Mouse (Mus musculus): ENCODE data around the gene Gprasp1.
"Not testable (repeated sequence)": the region's sequence is repeated elsewhere in the genome, so short reads cannot be mapped to it uniquely, and the experiment has no call there.

The Gprasp1 gene

DNA sequence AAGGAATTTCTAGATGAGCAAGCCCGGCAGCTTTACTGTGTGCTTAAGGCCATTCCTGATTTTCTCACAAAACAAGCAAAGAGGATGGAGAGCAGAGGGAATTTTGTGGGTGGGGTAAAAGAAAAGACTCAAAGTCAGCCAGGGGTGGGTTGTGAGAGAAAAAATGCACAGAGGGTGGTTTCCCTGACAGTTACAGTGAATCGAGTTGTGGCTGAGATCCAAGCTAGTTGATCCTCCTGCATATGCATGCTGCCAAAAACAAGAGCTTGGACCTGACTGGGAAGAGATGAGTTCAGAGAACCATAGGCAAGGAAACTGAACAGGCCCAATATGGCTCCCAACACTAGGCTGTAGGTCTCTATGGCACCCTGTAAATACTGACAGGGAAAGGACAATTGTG is 95.4 kb downstream of the Gprasp1 start:
- no peak for DNase-seq (ENCODE audit: low spot score)

DNA sequence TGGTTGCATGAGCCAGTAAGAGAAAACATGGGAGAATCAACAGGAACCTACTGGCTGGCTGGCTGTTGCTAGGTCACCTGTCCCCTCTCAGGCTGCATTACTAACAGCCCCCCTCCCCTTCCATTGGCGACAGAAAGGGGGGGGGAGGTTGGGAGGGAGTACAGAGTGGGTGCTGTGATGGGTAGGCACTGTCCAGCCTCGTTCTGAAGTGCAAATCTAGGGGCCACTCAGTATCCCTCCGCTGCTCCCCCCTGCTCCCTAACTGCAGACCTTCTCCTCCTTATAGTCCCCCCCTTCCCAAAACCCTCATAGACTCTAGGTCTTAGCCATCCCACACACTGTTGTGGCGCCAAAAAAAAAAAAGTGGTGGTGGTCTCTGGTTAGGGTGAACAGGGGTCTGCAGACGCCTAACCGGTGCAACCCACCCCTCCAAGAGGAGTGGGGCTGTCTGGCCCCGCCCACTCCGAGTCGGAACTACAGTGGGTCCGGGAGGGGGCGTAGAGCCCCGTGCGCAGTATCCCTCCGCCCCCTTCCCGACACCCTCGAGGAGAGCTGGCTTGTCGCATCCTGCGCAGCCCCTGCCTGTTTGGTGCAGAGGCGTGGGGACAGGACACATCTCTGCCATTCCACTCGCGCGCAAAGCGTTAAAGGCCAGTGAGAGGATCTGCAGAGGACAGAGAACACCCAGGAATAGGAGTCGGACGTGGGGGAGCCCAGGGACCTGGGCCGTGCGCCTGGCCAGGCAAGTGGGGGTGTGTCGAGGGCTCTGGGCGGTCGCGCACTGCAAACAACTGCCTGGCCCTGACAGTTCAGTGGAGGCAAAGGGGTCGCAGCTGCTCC is 96.2 kb downstream of the Gprasp1 start, which contains the start of gene Gprasp2:
Gene Gprasp2, plus strand, starts transcription at position 514 of the 840 bp plus-strand sequence.
- peak; percentile 3 for DNase-seq (ENCODE audit: low spot score)

DNA sequence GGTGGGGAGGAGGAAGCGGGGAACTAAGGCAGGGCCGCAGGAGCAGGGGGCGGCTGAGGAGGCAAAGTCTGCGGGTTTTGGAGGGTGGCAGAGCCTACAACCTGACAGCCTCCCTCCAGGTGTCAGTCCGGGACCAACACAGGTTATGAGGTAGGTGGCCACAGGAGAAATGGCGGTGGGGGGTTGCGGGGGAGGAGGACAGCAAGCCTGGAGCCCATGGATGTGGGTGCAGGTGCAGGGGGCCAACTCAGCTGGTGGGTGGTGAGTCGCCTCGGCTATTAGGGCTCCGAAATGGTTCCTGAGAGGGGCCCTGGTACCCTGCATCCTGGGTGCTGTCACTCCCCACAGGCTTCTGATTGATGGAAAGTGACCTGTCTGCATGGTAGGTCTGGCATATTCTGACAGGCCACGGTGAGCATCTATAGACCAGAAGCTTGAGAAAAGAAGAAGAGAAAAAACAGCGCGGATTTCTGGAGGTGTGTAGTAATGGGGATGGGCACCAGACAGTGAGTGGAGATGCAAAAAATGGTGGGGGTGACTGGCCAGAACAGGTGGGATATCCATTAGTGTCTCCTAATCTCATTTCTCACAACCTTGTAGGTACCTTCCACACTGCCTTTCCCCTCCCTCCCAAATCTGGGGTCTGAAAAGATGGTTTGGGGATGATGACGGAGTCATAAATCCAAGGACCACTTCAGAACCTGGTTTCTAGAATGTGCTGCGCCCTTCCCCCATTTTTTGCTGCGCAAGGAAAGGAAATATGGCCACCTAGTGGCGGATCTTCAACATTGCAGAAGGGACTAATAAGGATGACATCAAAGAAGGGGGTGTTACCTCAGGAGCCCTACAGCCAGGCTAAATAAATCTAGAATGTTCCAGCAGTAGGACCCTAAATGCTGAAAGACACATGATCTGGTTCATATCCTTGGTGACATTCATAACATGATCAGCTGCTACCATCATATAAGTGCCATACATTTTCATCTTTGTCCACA is 97.2 kb downstream of the Gprasp1 start:
- DNase-seq (ENCODE audit: low spot score) = not testable (repeated sequence)

Measured in yolk sac, embryonic 10.5 days (tissue).